Mouse (Mus musculus): Measurements from ENCODE around the gene Rpl10-ps3. TPM values are rescaled to one million over a fixed set of nuclear protein-coding genes. Genes with fewer than 3 reads are reported as not detected.

Gene Rpl10-ps3
- polyA plus RNA-seq (2014; fragmentation: Nextera tagmentation; extraction: Ambion mirVana): 205 and 264 TPM in 2 replicates

DNA sequence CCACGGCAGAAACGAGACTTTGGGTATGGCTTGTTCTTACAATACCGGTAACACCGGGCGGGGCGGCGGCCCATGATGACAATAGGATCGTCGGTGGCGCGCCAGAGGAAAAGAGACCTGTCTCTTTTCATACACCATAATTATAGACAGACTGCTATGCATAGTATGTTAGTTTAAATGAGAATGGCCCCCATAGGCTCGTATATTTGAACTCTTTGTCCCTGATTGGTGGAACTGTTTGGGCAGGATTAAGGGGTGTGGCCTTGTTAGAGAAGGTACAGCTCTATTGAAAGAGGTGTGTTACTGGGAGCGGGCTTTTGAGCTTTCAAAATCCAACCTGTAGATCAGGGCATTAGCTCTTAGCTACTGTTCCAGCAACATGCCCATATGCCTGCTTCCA is at the start of gene Rpl10-ps3:
Gene Rpl10-ps3, minus strand, starts transcription at position 101 of the 400 bp plus-strand sequence.
- Histone ChIP-seq H3K27ac (replicated peaks; ENCODE audit: low read depth, low read length) (no peak within 1 kb of the TSS), H3K4me2 (ENCODE audit: low read depth, low read length) (no peak within 1 kb of the TSS), H3K4me3 (ENCODE audit: low read depth, low read length) (no peak within 1 kb of the TSS), H3K4me1 (ENCODE audit: control insufficient read depth, insufficient read depth, low read length) (no peaks in the 10 kb centered on the region), H3K36me3 (replicated peaks; ENCODE audit: control insufficient read depth, insufficient read depth, low read depth, low read length) (no peaks in the 10 kb centered on the region), H3K9me3 (replicated peaks; ENCODE audit: control insufficient read depth, low read length) (no peaks in the 10 kb centered on the region), H3K9ac (replicated peaks; ENCODE audit: low read length) (no peak within 1 kb of the TSS), H3K27me3 (ENCODE audit: control insufficient read depth, insufficient read depth, low read length) (no peaks in the 10 kb centered on the region)
- WGBS: 94% methylated on average over 10 of the region's 13 CpGs
- no peak for DNase-seq (ENCODE audit: low spot score)
- ATAC-seq (replicated peaks; ENCODE audit: insufficient number of reproducible peaks, low FRiP score, low TSS enrichment, low read depth): no peak

DNA sequence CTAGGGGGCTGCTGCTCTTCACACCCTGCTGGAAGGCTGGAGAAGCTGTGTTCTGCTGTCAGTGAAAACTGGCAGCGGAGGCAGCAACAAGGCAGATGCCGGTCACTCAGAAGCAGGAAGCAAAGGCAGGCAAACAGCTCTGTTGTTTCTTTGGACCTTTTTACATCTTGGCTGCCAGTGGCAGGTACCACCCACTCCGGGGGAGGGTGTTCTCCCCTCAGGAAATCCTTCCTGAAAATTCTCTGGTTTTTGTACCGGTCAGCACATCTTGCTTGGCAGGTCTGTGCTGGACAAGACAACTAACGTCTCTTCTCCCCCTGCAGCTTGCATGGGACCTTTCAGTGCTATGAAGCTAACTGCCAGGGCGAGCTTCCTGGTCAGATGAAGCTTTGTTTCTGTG is 30.8 kb upstream of the Rpl10-ps3 start:
- ATAC-seq (replicated peaks; ENCODE audit: insufficient number of reproducible peaks, low FRiP score, low TSS enrichment, low read depth) (no peak), DNase-seq (ENCODE audit: low spot score) (no peak)
- WGBS: 68% methylated on average over 6 of the region's 6 CpGs
- Histone ChIP-seq H3K27me3 (ENCODE audit: control insufficient read depth, insufficient read depth, low read length) (no peaks in the 10 kb centered on the region), H3K4me2 (ENCODE audit: low read depth, low read length) (no peak overlapping the region), H3K9ac (replicated peaks; ENCODE audit: low read length) (no peak overlapping the region), H3K36me3 (replicated peaks; ENCODE audit: control insufficient read depth, insufficient read depth, low read depth, low read length) (no peaks in the 10 kb centered on the region), H3K4me3 (ENCODE audit: low read depth, low read length) (no peak overlapping the region), H3K9me3 (replicated peaks; ENCODE audit: control insufficient read depth, low read length) (no peaks in the 10 kb centered on the region), H3K27ac (replicated peaks; ENCODE audit: low read depth, low read length) (no peak overlapping the region), H3K4me1 (ENCODE audit: control insufficient read depth, insufficient read depth, low read length) (no peaks in the 10 kb centered on the region)

DNA sequence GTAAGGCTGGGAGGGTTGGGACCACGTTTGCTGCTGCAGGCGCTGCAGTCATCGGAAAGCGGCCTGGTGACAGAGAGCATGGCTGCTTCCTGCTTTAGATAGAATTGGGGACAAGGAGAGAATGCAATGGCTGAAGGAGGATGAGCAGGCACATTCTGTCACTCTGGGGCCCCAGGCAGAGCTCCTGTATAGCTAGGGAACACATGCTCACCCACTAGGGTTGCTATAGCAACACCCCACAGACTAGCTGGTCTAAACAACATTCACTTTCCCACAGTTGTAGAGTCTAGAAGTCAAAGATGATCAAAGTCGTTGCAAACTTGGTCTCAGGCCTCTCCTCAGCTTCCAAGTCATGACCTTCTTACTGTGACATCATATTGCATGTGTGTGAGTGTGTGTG is 29.9 kb upstream of the Rpl10-ps3 start:
- 79% methylated on average over 5 of the region's 5 CpGs for WGBS
- Histone ChIP-seq H3K4me1 (ENCODE audit: control insufficient read depth, insufficient read depth, low read length) (no peaks in the 10 kb centered on the region), H3K4me2 (ENCODE audit: low read depth, low read length) (no peak overlapping the region), H3K9ac (replicated peaks; ENCODE audit: low read length) (no peak overlapping the region), H3K4me3 (ENCODE audit: low read depth, low read length) (no peak overlapping the region), H3K27me3 (ENCODE audit: control insufficient read depth, insufficient read depth, low read length) (no peaks in the 10 kb centered on the region), H3K36me3 (replicated peaks; ENCODE audit: control insufficient read depth, insufficient read depth, low read depth, low read length) (no peaks in the 10 kb centered on the region), H3K9me3 (replicated peaks; ENCODE audit: control insufficient read depth, low read length) (no peaks in the 10 kb centered on the region), H3K27ac (replicated peaks; ENCODE audit: low read depth, low read length) (no peak overlapping the region)
- DNase-seq (ENCODE audit: low spot score) (no peak), ATAC-seq (replicated peaks; ENCODE audit: insufficient number of reproducible peaks, low FRiP score, low TSS enrichment, low read depth) (no peak)

DNA sequence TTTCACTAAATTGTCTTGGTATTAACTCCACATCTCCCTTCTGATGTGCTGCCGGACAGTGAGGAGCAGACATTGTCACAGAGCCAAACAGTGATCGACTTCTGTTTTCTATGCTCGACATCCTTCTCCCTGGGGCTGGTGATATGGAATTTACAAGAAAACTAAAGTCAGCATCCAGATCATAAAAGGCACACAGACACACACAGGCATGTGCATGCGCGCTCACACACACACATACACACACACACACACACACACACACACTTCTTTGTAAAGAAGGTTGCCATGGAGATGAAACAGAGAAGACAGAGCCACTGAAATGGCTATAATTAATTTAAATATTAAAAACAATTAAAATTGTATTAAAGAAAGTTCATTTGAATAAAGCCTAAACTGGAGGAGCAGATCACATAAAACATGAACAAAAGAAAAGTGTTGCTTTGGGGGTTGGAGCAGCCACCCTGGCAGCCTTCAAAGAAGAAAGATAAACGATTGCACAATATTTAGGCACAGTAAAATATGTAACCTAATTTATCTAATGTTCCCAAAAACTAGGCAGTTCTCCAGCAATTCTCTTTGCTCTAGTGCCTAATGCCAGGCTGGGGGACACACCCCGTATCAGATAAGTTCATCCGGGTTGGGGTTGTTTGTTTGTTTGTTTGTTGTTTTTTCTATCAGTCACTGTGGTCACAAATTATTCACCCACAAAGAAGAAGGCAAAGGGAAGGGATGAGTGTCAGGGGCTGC is 24.0 kb upstream of the Rpl10-ps3 start:
- Histone ChIP-seq H3K27ac (replicated peaks; ENCODE audit: low read depth, low read length) (no peak overlapping the region), H3K27me3 (ENCODE audit: control insufficient read depth, insufficient read depth, low read length) (no peaks in the 10 kb centered on the region), H3K4me3 (ENCODE audit: low read depth, low read length) (no peak overlapping the region), H3K4me1 (ENCODE audit: control insufficient read depth, insufficient read depth, low read length) (no peaks in the 10 kb centered on the region), H3K4me2 (ENCODE audit: low read depth, low read length) (no peak overlapping the region), H3K9me3 (replicated peaks; ENCODE audit: control insufficient read depth, low read length) (no peaks in the 10 kb centered on the region), H3K9ac (replicated peaks; ENCODE audit: low read length) (no peak overlapping the region), H3K36me3 (replicated peaks; ENCODE audit: control insufficient read depth, insufficient read depth, low read depth, low read length) (no peaks in the 10 kb centered on the region)
- ATAC-seq (replicated peaks; ENCODE audit: insufficient number of reproducible peaks, low FRiP score, low TSS enrichment, low read depth) (no peak), DNase-seq (ENCODE audit: low spot score) (no peak)
- WGBS: 82% methylated on average over 8 of the region's 8 CpGs

DNA sequence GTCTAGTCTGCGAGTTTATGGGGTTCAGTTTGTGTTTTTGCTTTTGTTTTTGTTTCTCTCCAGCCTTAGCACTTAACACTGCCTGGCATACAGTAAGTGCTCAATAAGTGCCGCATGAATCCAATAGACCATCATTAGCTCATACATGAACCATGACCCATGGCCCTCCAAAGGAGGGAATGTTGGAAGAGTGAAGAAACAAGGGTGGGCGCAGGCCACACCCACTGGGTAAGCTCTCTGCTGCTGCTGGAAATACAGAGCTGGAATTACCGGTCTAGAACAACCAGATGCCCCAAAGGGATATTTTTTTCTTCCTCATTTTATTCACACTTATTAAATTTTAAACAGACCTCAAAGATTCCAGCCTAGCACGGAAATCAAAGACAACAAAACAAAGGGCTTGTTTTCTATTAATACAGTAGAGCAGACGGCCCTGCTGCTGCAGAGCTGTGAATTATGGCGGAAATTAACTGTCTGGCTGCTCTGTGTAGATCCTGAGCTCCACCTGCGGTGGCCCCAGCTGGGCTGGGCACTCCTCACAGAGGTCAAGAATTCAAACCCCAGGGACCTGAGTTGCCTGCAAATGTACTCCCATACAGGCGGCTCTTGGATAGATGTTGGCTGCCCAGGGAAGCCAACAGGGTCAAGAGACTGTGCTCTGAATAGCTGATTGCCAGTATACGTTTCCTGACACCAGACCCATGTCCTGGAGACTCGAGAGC is 20.5 kb upstream of the Rpl10-ps3 start:
- H3K4me1 ChIP-seq (ENCODE audit: control insufficient read depth, insufficient read depth, low read length): no peaks in the 10 kb centered on the region
- H3K4me3 ChIP-seq (ENCODE audit: low read depth, low read length): no peak overlapping the region
- H3K36me3 ChIP-seq (replicated peaks; ENCODE audit: control insufficient read depth, insufficient read depth, low read depth, low read length): no peaks in the 10 kb centered on the region
- H3K4me2 ChIP-seq (ENCODE audit: low read depth, low read length): no peak overlapping the region
- DNase-seq (ENCODE audit: low spot score): no peak
- 58% methylated on average over 11 of the region's 11 CpGs for WGBS
- H3K9me3 ChIP-seq (replicated peaks; ENCODE audit: control insufficient read depth, low read length): no peaks in the 10 kb centered on the region
- H3K9ac ChIP-seq (replicated peaks; ENCODE audit: low read length): no peak overlapping the region
- H3K27me3 ChIP-seq (ENCODE audit: control insufficient read depth, insufficient read depth, low read length): no peaks in the 10 kb centered on the region
- ATAC-seq (replicated peaks; ENCODE audit: insufficient number of reproducible peaks, low FRiP score, low TSS enrichment, low read depth): no peak
- H3K27ac ChIP-seq (replicated peaks; ENCODE audit: low read depth, low read length): no peak overlapping the region

DNA sequence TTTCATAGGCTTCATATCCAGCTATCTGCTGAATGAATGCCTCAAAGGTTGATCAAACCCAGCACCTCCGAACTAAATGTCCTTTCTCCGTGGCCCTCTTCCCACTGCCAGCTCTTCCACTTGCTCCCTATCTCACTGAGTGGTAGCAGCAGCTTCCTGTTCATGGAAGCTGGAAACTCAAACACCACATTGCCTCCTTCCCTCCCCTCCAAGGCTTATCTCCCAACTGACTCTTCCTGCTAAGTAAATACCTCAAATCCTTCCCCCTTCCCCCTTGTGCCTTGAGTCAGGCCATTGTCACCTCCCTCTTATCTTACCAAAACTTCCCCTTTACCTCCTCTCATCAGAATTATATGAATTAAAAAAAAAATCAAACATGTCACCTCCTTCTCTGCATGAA is 19.2 kb upstream of the Rpl10-ps3 start:
- Histone ChIP-seq H3K36me3 (replicated peaks; ENCODE audit: control insufficient read depth, insufficient read depth, low read depth, low read length) (no peaks in the 10 kb centered on the region), H3K27ac (replicated peaks; ENCODE audit: low read depth, low read length) (no peak overlapping the region), H3K9me3 (replicated peaks; ENCODE audit: control insufficient read depth, low read length) (no peaks in the 10 kb centered on the region), H3K4me2 (ENCODE audit: low read depth, low read length) (no peak overlapping the region), H3K27me3 (ENCODE audit: control insufficient read depth, insufficient read depth, low read length) (no peaks in the 10 kb centered on the region), H3K4me1 (ENCODE audit: control insufficient read depth, insufficient read depth, low read length) (no peaks in the 10 kb centered on the region), H3K9ac (replicated peaks; ENCODE audit: low read length) (no peak overlapping the region), H3K4me3 (ENCODE audit: low read depth, low read length) (no peak overlapping the region)
- 72% methylated on average over 2 of the region's 2 CpGs for WGBS
- ATAC-seq (replicated peaks; ENCODE audit: insufficient number of reproducible peaks, low FRiP score, low TSS enrichment, low read depth) (no peak), DNase-seq (ENCODE audit: low spot score) (no peak)

DNA sequence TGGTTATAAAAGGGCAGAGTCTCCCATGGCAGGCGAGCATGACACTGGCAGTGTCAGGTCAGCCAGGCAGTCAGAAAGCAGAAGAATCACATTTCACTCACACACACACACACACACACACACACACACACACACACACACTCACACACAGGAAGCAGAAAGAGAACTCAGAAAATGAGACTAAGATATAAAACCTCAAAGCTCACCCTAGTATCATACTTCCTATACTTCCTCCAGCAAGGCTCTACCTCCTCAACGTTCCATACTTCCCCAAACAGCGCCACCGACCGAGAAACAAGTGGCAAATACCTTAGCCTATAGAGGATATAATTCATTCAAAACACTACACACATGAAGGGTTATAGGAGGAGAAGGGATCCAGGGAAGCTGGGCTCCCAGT is 18.5 kb upstream of the Rpl10-ps3 start:
- Histone ChIP-seq H3K9me3 (replicated peaks; ENCODE audit: control insufficient read depth, low read length) (no peaks in the 10 kb centered on the region), H3K9ac (replicated peaks; ENCODE audit: low read length) (no peak overlapping the region), H3K4me3 (ENCODE audit: low read depth, low read length) (no peak overlapping the region), H3K36me3 (replicated peaks; ENCODE audit: control insufficient read depth, insufficient read depth, low read depth, low read length) (no peaks in the 10 kb centered on the region), H3K27me3 (ENCODE audit: control insufficient read depth, insufficient read depth, low read length) (no peaks in the 10 kb centered on the region), H3K27ac (replicated peaks; ENCODE audit: low read depth, low read length) (no peak overlapping the region), H3K4me1 (ENCODE audit: control insufficient read depth, insufficient read depth, low read length) (no peaks in the 10 kb centered on the region), H3K4me2 (ENCODE audit: low read depth, low read length) (no peak overlapping the region)
- whole genome bisulfite sequencing: 80% methylated on average over 5 of the region's 5 CpGs
- DNase-seq (ENCODE audit: low spot score) (no peak), ATAC-seq (replicated peaks; ENCODE audit: insufficient number of reproducible peaks, low FRiP score, low TSS enrichment, low read depth) (no peak)

DNA sequence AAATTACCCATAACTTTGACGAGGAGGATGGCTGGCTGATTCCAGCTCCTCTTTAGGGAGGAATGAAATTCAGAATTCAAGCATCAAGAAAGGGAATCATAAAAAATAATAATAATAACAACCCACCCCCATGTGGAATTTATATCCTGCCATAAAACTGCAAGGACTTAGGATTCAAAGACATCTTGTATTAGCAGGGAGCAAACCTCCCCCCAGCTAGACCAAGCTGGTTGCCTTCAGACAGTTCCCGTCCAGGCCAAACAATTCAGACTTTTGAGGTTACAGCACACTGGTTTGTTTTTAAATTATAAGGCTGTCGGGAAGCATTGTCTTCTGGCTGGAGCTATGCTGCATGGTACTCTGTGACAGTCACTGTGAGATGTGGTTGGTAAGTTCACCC is 17.8 kb upstream of the Rpl10-ps3 start:
- H3K9ac ChIP-seq (replicated peaks; ENCODE audit: low read length): no peak overlapping the region
- no peaks in the 10 kb centered on the region for H3K36me3 ChIP-seq (replicated peaks; ENCODE audit: control insufficient read depth, insufficient read depth, low read depth, low read length)
- 56% methylated on average over 3 of the region's 3 CpGs for WGBS
- ATAC-seq (replicated peaks; ENCODE audit: insufficient number of reproducible peaks, low FRiP score, low TSS enrichment, low read depth): no peak
- no peaks in the 10 kb centered on the region for H3K4me1 ChIP-seq (ENCODE audit: control insufficient read depth, insufficient read depth, low read length)
- no peak for DNase-seq (ENCODE audit: low spot score)
- no peak overlapping the region for H3K27ac ChIP-seq (replicated peaks; ENCODE audit: low read depth, low read length)
- H3K9me3 ChIP-seq (replicated peaks; ENCODE audit: control insufficient read depth, low read length): no peaks in the 10 kb centered on the region
- no peaks in the 10 kb centered on the region for H3K27me3 ChIP-seq (ENCODE audit: control insufficient read depth, insufficient read depth, low read length)
- H3K4me3 ChIP-seq (ENCODE audit: low read depth, low read length): no peak overlapping the region
- no peak overlapping the region for H3K4me2 ChIP-seq (ENCODE audit: low read depth, low read length)
